Mouse (Mus musculus): ENCODE data around the gene Olfr114. TPM values are rescaled to one million over a fixed set of nuclear protein-coding genes. Genes with fewer than 3 reads are reported as not detected.

Olfr114 gene
- polyA plus RNA-seq (2015; fragmentation: Nextera tagmentation; extraction: Ambion mirVana) = not detected in 2 replicates

GRCm38 (mm10) chr17:37592643-37593042 lies at the start of gene Olfr114:
Gene Olfr114, minus strand, starts transcription at chr17:37592743.
- Histone ChIP-seq H3K4me1 (ENCODE audit: control insufficient read depth, insufficient read depth, low read length) (no peaks in the 10 kb centered on the region), H3K4me3 (ENCODE audit: low read length) (no peak within 1 kb of the TSS), H3K27ac (ENCODE audit: low read length) (no peak within 1 kb of the TSS), H3K4me2 (ENCODE audit: low read depth, low read length) (no peak within 1 kb of the TSS), H3K9ac (ENCODE audit: low read length) (no peak within 1 kb of the TSS), H3K9me3 (replicated peaks; ENCODE audit: control insufficient read depth, low read length) (no peaks in the 10 kb centered on the region), H3K36me3 (ENCODE audit: control insufficient read depth, insufficient read depth) (no peaks in the 10 kb centered on the region), H3K27me3 (ENCODE audit: control insufficient read depth, insufficient read depth, low read length) (no peaks in the 10 kb centered on the region)
- no peak for ATAC-seq (replicated peaks; ENCODE audit: extremely low read depth, insufficient read depth, low FRiP score)

GRCm38 (mm10) chr17:37627009-37627408 lies 34.5 kb upstream of the Olfr114 start, which contains the start of the genes Olfr115 and Olfr116:
Gene Olfr115, minus strand, starts transcription at chr17:37627109.
Gene Olfr116, minus strand, starts transcription at chr17:37627199.
- ATAC-seq (replicated peaks; ENCODE audit: extremely low read depth, insufficient read depth, low FRiP score) = no peak
- Histone ChIP-seq H3K27ac (ENCODE audit: low read length) (no peak within 1 kb of the TSS), H3K9me3 (replicated peaks; ENCODE audit: control insufficient read depth, low read length) (peaks cover 5% of the 10 kb centered on the region; the same call in 1 of the 2 replicates), H3K4me3 (ENCODE audit: low read length) (no peak within 1 kb of the TSS), H3K36me3 (ENCODE audit: control insufficient read depth, insufficient read depth) (no peaks in the 10 kb centered on the region), H3K4me1 (ENCODE audit: control insufficient read depth, insufficient read depth, low read length) (no peaks in the 10 kb centered on the region), H3K4me2 (ENCODE audit: low read depth, low read length) (no peak within 1 kb of the TSS), H3K9ac (ENCODE audit: low read length) (no peak within 1 kb of the TSS), H3K27me3 (ENCODE audit: control insufficient read depth, insufficient read depth, low read length) (no peaks in the 10 kb centered on the region)
- WGBS = 78% methylated on average over 2 of the region's 2 CpGs

- no peak within 1 kb of the TSS for H3K27ac ChIP-seq (ENCODE audit: low read length)
- H3K27me3 ChIP-seq (ENCODE audit: control insufficient read depth, insufficient read depth, low read length) = no peaks in the 10 kb centered on the region
- H3K4me3 ChIP-seq (ENCODE audit: low read length) = no peak within 1 kb of the TSS
- H3K9ac ChIP-seq (ENCODE audit: low read length) = no peak within 1 kb of the TSS
- ATAC-seq (replicated peaks; ENCODE audit: extremely low read depth, insufficient read depth, low FRiP score) = no peak
- H3K9me3 ChIP-seq (replicated peaks; ENCODE audit: control insufficient read depth, low read length) = no peaks in the 10 kb centered on the region
- no peaks in the 10 kb centered on the region for H3K4me1 ChIP-seq (ENCODE audit: control insufficient read depth, insufficient read depth, low read length)
- no peak within 1 kb of the TSS for H3K4me2 ChIP-seq (ENCODE audit: low read depth, low read length)
- H3K36me3 ChIP-seq (ENCODE audit: control insufficient read depth, insufficient read depth) = no peaks in the 10 kb centered on the region
Observed at GRCm38 (mm10) chr17:37577563-37577962, 15.0 kb downstream of the Olfr114 start, which contains the start of gene Olfr113. Gene Olfr113, minus strand, starts transcription at chr17:37577663.

- Histone ChIP-seq H3K27me3 (ENCODE audit: control insufficient read depth, insufficient read depth, low read length) (no peaks in the 10 kb centered on the region), H3K4me2 (ENCODE audit: low read depth, low read length) (no peak within 1 kb of the TSS), H3K9me3 (replicated peaks; ENCODE audit: control insufficient read depth, low read length) (no peaks in the 10 kb centered on the region), H3K4me3 (ENCODE audit: low read length) (no peak within 1 kb of the TSS), H3K4me1 (ENCODE audit: control insufficient read depth, insufficient read depth, low read length) (no peaks in the 10 kb centered on the region), H3K36me3 (ENCODE audit: control insufficient read depth, insufficient read depth) (no peaks in the 10 kb centered on the region), H3K9ac (ENCODE audit: low read length) (no peak within 1 kb of the TSS), H3K27ac (ENCODE audit: low read length) (no peak within 1 kb of the TSS)
- no peak for ATAC-seq (replicated peaks; ENCODE audit: extremely low read depth, insufficient read depth, low FRiP score)
Observed at GRCm38 (mm10) chr17:37569351-37569750, 23.2 kb downstream of the Olfr114 start, which contains the start of gene Olfr112. Gene Olfr112, minus strand, starts transcription at chr17:37569451.

- Histone ChIP-seq H3K27ac (ENCODE audit: low read length) (no peak overlapping the region), H3K4me1 (ENCODE audit: control insufficient read depth, insufficient read depth, low read length) (no peaks in the 10 kb centered on the region), H3K36me3 (ENCODE audit: control insufficient read depth, insufficient read depth) (no peaks in the 10 kb centered on the region), H3K9me3 (replicated peaks; ENCODE audit: control insufficient read depth, low read length) (no peaks in the 10 kb centered on the region), H3K4me2 (ENCODE audit: low read depth, low read length) (no peak overlapping the region), H3K27me3 (ENCODE audit: control insufficient read depth, insufficient read depth, low read length) (no peaks in the 10 kb centered on the region), H3K9ac (ENCODE audit: low read length) (no peak overlapping the region), H3K4me3 (ENCODE audit: low read length) (no peak overlapping the region)
- 40% methylated on average over 1 of the region's 1 CpGs for WGBS
- ATAC-seq (replicated peaks; ENCODE audit: extremely low read depth, insufficient read depth, low FRiP score) = no peak
Observed at GRCm38 (mm10) chr17:37558913-37559615, 33.5 kb downstream of the Olfr114 start.

GRCm38 (mm10) chr17:37543800-37544435 lies 48.6 kb downstream of the Olfr114 start:
- Histone ChIP-seq H3K36me3 (ENCODE audit: control insufficient read depth, insufficient read depth) (no peaks in the 10 kb centered on the region), H3K9ac (ENCODE audit: low read length) (no peak overlapping the region), H3K4me2 (ENCODE audit: low read depth, low read length) (no peak overlapping the region), H3K27ac (ENCODE audit: low read length) (no peak overlapping the region), H3K4me1 (ENCODE audit: control insufficient read depth, insufficient read depth, low read length) (no peaks in the 10 kb centered on the region), H3K4me3 (ENCODE audit: low read length) (no peak overlapping the region), H3K9me3 (replicated peaks; ENCODE audit: control insufficient read depth, low read length) (no peaks in the 10 kb centered on the region), H3K27me3 (ENCODE audit: control insufficient read depth, insufficient read depth, low read length) (no peaks in the 10 kb centered on the region)
- ATAC-seq (replicated peaks; ENCODE audit: extremely low read depth, insufficient read depth, low FRiP score) = no peak
- WGBS = 59% methylated on average over 3 of the region's 3 CpGs

- Histone ChIP-seq H3K4me2 (ENCODE audit: low read depth, low read length) (no peak overlapping the region), H3K9ac (ENCODE audit: low read length) (no peak overlapping the region), H3K27ac (ENCODE audit: low read length) (no peak overlapping the region), H3K4me3 (ENCODE audit: low read length) (no peak overlapping the region), H3K9me3 (replicated peaks; ENCODE audit: control insufficient read depth, low read length) (no peaks in the 10 kb centered on the region), H3K4me1 (ENCODE audit: control insufficient read depth, insufficient read depth, low read length) (no peaks in the 10 kb centered on the region), H3K27me3 (ENCODE audit: control insufficient read depth, insufficient read depth, low read length) (no peaks in the 10 kb centered on the region), H3K36me3 (ENCODE audit: control insufficient read depth, insufficient read depth) (no peaks in the 10 kb centered on the region)
- no peak for ATAC-seq (replicated peaks; ENCODE audit: extremely low read depth, insufficient read depth, low FRiP score)
- WGBS = 69% methylated on average over 4 of the region's 4 CpGs
Observed at GRCm38 (mm10) chr17:37541454-37542119, 51.0 kb downstream of the Olfr114 start.
